Mouse (Mus musculus) neural tube, embryonic 13.5 days (tissue): ENCODE results near the gene Wnk2. TPM values are rescaled to one million over a fixed set of nuclear protein-coding genes. Genes with fewer than 3 reads are reported as not detected.
A peak's percentile ranks its signal among the peaks of the same experiment; 100 is the strongest.

ENCODE experiments used
- ATAC-seq: fragments of 200-750 bp; cut with Nextera tagmentation; 2 replicates; pipeline ENCODE4 v1.8.0; 2017; ENCODE audit warnings: low read depth, mild to moderate bottlenecking, moderate TSS enrichment, moderate library complexity
- H3K27ac ChIP-seq: fragments of 300-500 bp; sonication (generic); replicated peaks from 2 replicates; pipeline ENCODE4 v1.5.1; 2015; ENCODE audit warnings: moderate library complexity, mild to moderate bottlenecking, inconsistent platforms
- H3K27me3 ChIP-seq: fragments of 300-500 bp; sonication (generic); 2 replicates; pipeline ENCODE4 v1.6.1; 2015; ENCODE audit warnings: mild to moderate bottlenecking, inconsistent platforms
- H3K36me3 ChIP-seq: fragments of 300-500 bp; sonication (generic); 2 replicates; pipeline ENCODE4 v1.6.1; 2015; ENCODE audit warnings: mild to moderate bottlenecking, inconsistent platforms
- H3K4me1 ChIP-seq: fragments of 300-500 bp; sonication (generic); replicated peaks from 2 replicates; pipeline ENCODE4 v1.6.1; 2015; ENCODE audit warnings: inconsistent platforms
- H3K4me2 ChIP-seq: fragments of 300-500 bp; sonication (generic); 2 replicates; pipeline ENCODE4 v1.6.1; 2015; ENCODE audit warnings: inconsistent platforms, mild to moderate bottlenecking, moderate library complexity
- H3K4me3 ChIP-seq: fragments of 300-500 bp; sonication (generic); 2 replicates; pipeline ENCODE4 v1.5.1; 2015; ENCODE audit warnings: mild to moderate bottlenecking, inconsistent platforms
- H3K9ac ChIP-seq: fragments of 300-500 bp; sonication (generic); 2 replicates; pipeline ENCODE4 v1.6.1; 2015; ENCODE audit warnings: moderate library complexity, mild to moderate bottlenecking, inconsistent platforms
- H3K9me3 ChIP-seq: fragments of 300-500 bp; sonication (generic); 2 replicates; pipeline ENCODE4 v1.6.1; 2016; ENCODE audit warnings: inconsistent platforms
- WGBS: fragments of 180-500 bp; shearing (Covaris S2); methylation state at CpG from one replicate; pipeline ENCODE4 v1.1.7; 2015; 5-methylcytosine and 5-hydroxymethylcytosine counted together
- polyA plus RNA-seq: library from polyadenylated mRNA; unstranded; fragments of >200 nt; fragmentation: Nextera tagmentation; extraction: Ambion mirVana; gene quantifications from 2 replicates; pipeline ENCODE4 v1.2.1, GENCODE M21; 2015

Wnk2 gene
- polyA plus RNA-seq, 1 experiment from 2014 or later, result 17.9 TPM

- no peaks in the 10 kb centered on the region for H3K9me3 ChIP-seq
- no peak overlapping the region for H3K9ac ChIP-seq
- WGBS, result 81% methylated on average over 8 of the region's 8 CpGs
- H3K27me3 ChIP-seq, result no peaks in the 10 kb centered on the region
- no peak overlapping the region for H3K4me2 ChIP-seq
- H3K4me3 ChIP-seq, result no peak overlapping the region
- peaks cover 9% of the 10 kb centered on the region; the same call in 1 of the 2 replicates for H3K4me1 ChIP-seq
- peaks cover 13% of the 10 kb centered on the region for H3K36me3 ChIP-seq
- H3K27ac ChIP-seq, result no peak overlapping the region
- no peak for ATAC-seq
These were observed 39.5 kb downstream of the Wnk2 start for GRCm38 (mm10) chr13:49108119-49108846.

GRCm38 (mm10) chr13:49103913-49104312 lies 43.9 kb downstream of the Wnk2 start:
- H3K27ac ChIP-seq, result no peak overlapping the region
- no peaks in the 10 kb centered on the region for H3K27me3 ChIP-seq
- H3K4me1 ChIP-seq, result peaks cover 32% of the 10 kb centered on the region
- WGBS, result 78% methylated on average over 1 of the region's 1 CpGs
- ATAC-seq, result no peak
- H3K36me3 ChIP-seq, result peaks cover 45% of the 10 kb centered on the region
- H3K4me3 ChIP-seq, result no peak overlapping the region
- no peak overlapping the region for H3K9ac ChIP-seq
- H3K9me3 ChIP-seq, result no peaks in the 10 kb centered on the region
- no peak overlapping the region for H3K4me2 ChIP-seq

GRCm38 (mm10) chr13:49103235-49103634 lies 44.6 kb downstream of the Wnk2 start:
- H3K4me2 ChIP-seq, result no peak overlapping the region
- 78% methylated on average over 7 of the region's 7 CpGs for WGBS

GRCm38 (mm10) chr13:49100417-49100816 lies 47.4 kb downstream of the Wnk2 start:
- Histone ChIP-seq H3K4me3 (no peak overlapping the region), H3K36me3 (peaks cover 63% of the 10 kb centered on the region), H3K27ac (0 out of 2 replicates have a peak overlapping the region, but pooled peaks have one; percentile 13), H3K9me3 (no peaks in the 10 kb centered on the region), H3K9ac (no peak overlapping the region), H3K4me1 (peaks cover 32% of the 10 kb centered on the region), H3K4me2 (no peak overlapping the region), H3K27me3 (no peaks in the 10 kb centered on the region)
- ATAC-seq, result no peak; the same call in 1 of the 2 replicates
- WGBS, result 95% methylated on average over 1 of the region's 1 CpGs

More at GRCm38 (mm10) chr13:49103235-49103634, 44.6 kb downstream of the Wnk2 start:
- peak overlapping the region; percentile 42; the same call in 1 of the 2 replicates for H3K27ac ChIP-seq
- H3K4me3 ChIP-seq, result no peak overlapping the region
- peaks cover 32% of the 10 kb centered on the region for H3K4me1 ChIP-seq
- no peak overlapping the region for H3K9ac ChIP-seq
- H3K9me3 ChIP-seq, result no peaks in the 10 kb centered on the region
- H3K36me3 ChIP-seq, result peaks cover 52% of the 10 kb centered on the region
- no peaks in the 10 kb centered on the region for H3K27me3 ChIP-seq
- ATAC-seq, result no peak

- H3K4me2 ChIP-seq, result no peak overlapping the region
- ATAC-seq, result no peak
- H3K27me3 ChIP-seq, result no peaks in the 10 kb centered on the region
- no peak overlapping the region for H3K9ac ChIP-seq
- peaks cover 93% of the 10 kb centered on the region for H3K36me3 ChIP-seq
- no peak overlapping the region for H3K4me3 ChIP-seq
- 90% methylated on average over 4 of the region's 4 CpGs for WGBS
- no peak overlapping the region for H3K27ac ChIP-seq
- H3K9me3 ChIP-seq, result no peaks in the 10 kb centered on the region
- peaks cover 22% of the 10 kb centered on the region for H3K4me1 ChIP-seq
These were observed 51.0 kb downstream of the Wnk2 start for GRCm38 (mm10) chr13:49096826-49097225.

GRCm38 (mm10) chr13:49094667-49095066 lies 53.1 kb downstream of the Wnk2 start:
- H3K27me3 ChIP-seq, result no peaks in the 10 kb centered on the region
- peaks cover 94% of the 10 kb centered on the region for H3K36me3 ChIP-seq
- no peak overlapping the region for H3K4me2 ChIP-seq
- H3K4me3 ChIP-seq, result no peak overlapping the region
- no peak overlapping the region for H3K27ac ChIP-seq
- no peaks in the 10 kb centered on the region for H3K9me3 ChIP-seq
- H3K4me1 ChIP-seq, result peaks cover 6% of the 10 kb centered on the region; the same call in 1 of the 2 replicates
- H3K9ac ChIP-seq, result no peak overlapping the region
- ATAC-seq, result no peak
- WGBS, result 78% methylated on average over 6 of the region's 6 CpGs

- H3K4me3 ChIP-seq, result no peak overlapping the region
- H3K4me1 ChIP-seq, result peaks cover 6% of the 10 kb centered on the region; the same call in 1 of the 2 replicates
- H3K4me2 ChIP-seq, result no peak overlapping the region
- H3K27me3 ChIP-seq, result no peaks in the 10 kb centered on the region
- no peak overlapping the region for H3K27ac ChIP-seq
- H3K9ac ChIP-seq, result no peak overlapping the region
- whole genome bisulfite sequencing, result 82% methylated on average over 9 of the region's 9 CpGs
- H3K36me3 ChIP-seq, result peaks cover 93% of the 10 kb centered on the region
- no peak for ATAC-seq
- H3K9me3 ChIP-seq, result no peaks in the 10 kb centered on the region
These were observed 54.3 kb downstream of the Wnk2 start for GRCm38 (mm10) chr13:49093471-49093891.

- no peak for ATAC-seq
- Histone ChIP-seq H3K27ac (no peak overlapping the region), H3K9ac (no peak overlapping the region), H3K9me3 (no peaks in the 10 kb centered on the region), H3K4me2 (no peak overlapping the region), H3K4me3 (no peak overlapping the region), H3K27me3 (no peaks in the 10 kb centered on the region), H3K36me3 (peaks cover 87% of the 10 kb centered on the region), H3K4me1 (peaks cover 6% of the 10 kb centered on the region; the same call in 1 of the 2 replicates)
- WGBS, result 88% methylated on average over 9 of the region's 9 CpGs
These were observed 55.2 kb downstream of the Wnk2 start for GRCm38 (mm10) chr13:49092596-49092995.

- no peaks in the 10 kb centered on the region for H3K9me3 ChIP-seq
- H3K9ac ChIP-seq, result no peak overlapping the region
- WGBS, result 96% methylated on average over 1 of the region's 1 CpGs
- H3K27ac ChIP-seq, result no peak overlapping the region
- no peak overlapping the region for H3K4me2 ChIP-seq
- ATAC-seq, result no peak
- H3K4me1 ChIP-seq, result peaks cover 6% of the 10 kb centered on the region; the same call in 1 of the 2 replicates
- H3K36me3 ChIP-seq, result peaks cover 71% of the 10 kb centered on the region
- H3K4me3 ChIP-seq, result no peak overlapping the region
- H3K27me3 ChIP-seq, result no peaks in the 10 kb centered on the region
These were observed 57.6 kb downstream of the Wnk2 start for GRCm38 (mm10) chr13:49090176-49090575.

GRCm38 (mm10) chr13:49088874-49089273 lies 58.9 kb downstream of the Wnk2 start:
- ATAC-seq, result no peak
- Histone ChIP-seq H3K4me3 (no peak overlapping the region), H3K36me3 (peaks cover 71% of the 10 kb centered on the region), H3K9me3 (no peaks in the 10 kb centered on the region), H3K27me3 (no peaks in the 10 kb centered on the region), H3K9ac (no peak overlapping the region), H3K27ac (no peak overlapping the region), H3K4me2 (no peak overlapping the region), H3K4me1 (peaks cover 6% of the 10 kb centered on the region; the same call in 1 of the 2 replicates)
- 92% methylated on average over 6 of the region's 6 CpGs for WGBS

GRCm38 (mm10) chr13:49087420-49087819 lies 60.4 kb downstream of the Wnk2 start:
- Histone ChIP-seq H3K36me3 (peaks cover 72% of the 10 kb centered on the region), H3K4me1 (no peaks in the 10 kb centered on the region), H3K9me3 (no peaks in the 10 kb centered on the region), H3K27me3 (no peaks in the 10 kb centered on the region), H3K4me2 (no peak overlapping the region), H3K27ac (no peak overlapping the region), H3K9ac (no peak overlapping the region), H3K4me3 (no peak overlapping the region)
- 76% methylated on average over 7 of the region's 7 CpGs for WGBS
- no peak for ATAC-seq

GRCm38 (mm10) chr13:49086431-49086830 lies 61.4 kb downstream of the Wnk2 start:
- Histone ChIP-seq H3K4me2 (no peak overlapping the region), H3K4me1 (no peaks in the 10 kb centered on the region), H3K36me3 (peaks cover 72% of the 10 kb centered on the region), H3K27ac (no peak overlapping the region), H3K9ac (no peak overlapping the region), H3K4me3 (no peak overlapping the region), H3K9me3 (no peaks in the 10 kb centered on the region), H3K27me3 (no peaks in the 10 kb centered on the region)
- no peak for ATAC-seq
- 86% methylated on average over 4 of the region's 4 CpGs for WGBS
